Mouse (Mus musculus) lung, postnatal 0 days (tissue): ENCODE results near the gene Gm20388. TPM values are rescaled to one million over a fixed set of nuclear protein-coding genes. Genes with fewer than 3 reads are reported as not detected.

Experiments used
- ATAC-seq: fragments of 200-750 bp; cut with Nextera tagmentation; 2 replicates; pipeline ENCODE4 v1.8.0; 2017; ENCODE audit warnings: moderate library complexity
- DNase-seq: peaks from one replicate; pipeline ENCODE4 v3.0.0-alpha.2; 2016; ENCODE audit warnings: low spot score
- H3K27ac ChIP-seq: fragments of 300-500 bp; sonication (generic); 2 replicates; pipeline ENCODE4 v1.5.1; 2014; ENCODE audit warnings: antibody characterized with exemption, mild to moderate bottlenecking, low read length, mixed read lengths
- H3K27me3 ChIP-seq: fragments of 300-500 bp; sonication (generic); replicated peaks from 2 replicates; pipeline ENCODE4 v1.6.1; 2014; ENCODE audit warnings: low read length, mixed read lengths; ENCODE audit not compliant: insufficient read depth
- H3K36me3 ChIP-seq: fragments of 300-500 bp; sonication (generic); 2 replicates; pipeline ENCODE4 v1.6.1; 2014; ENCODE audit warnings: low read length, mixed read lengths; ENCODE audit not compliant: insufficient read depth
- H3K4me1 ChIP-seq: fragments of 300-500 bp; sonication (generic); 2 replicates; pipeline ENCODE4 v1.6.1; 2014; ENCODE audit warnings: antibody characterized with exemption, low read depth, low read length, mixed read lengths; ENCODE audit not compliant: insufficient read depth
- H3K4me2 ChIP-seq: fragments of 300-500 bp; sonication (generic); replicated peaks from 2 replicates; pipeline ENCODE4 v1.6.1; 2014; ENCODE audit warnings: low read depth, mild to moderate bottlenecking, low read length, moderate library complexity, mixed read lengths
- H3K4me3 ChIP-seq: fragments of 300-500 bp; sonication (generic); 2 replicates; pipeline ENCODE4 v1.5.1; 2014; ENCODE audit warnings: low read depth, low read length
- H3K9ac ChIP-seq: fragments of 300-500 bp; sonication (generic); replicated peaks from 2 replicates; pipeline ENCODE4 v1.6.1; 2014; ENCODE audit warnings: low read depth, mild to moderate bottlenecking
- H3K9me3 ChIP-seq: fragments of 300-500 bp; sonication (generic); 2 replicates; pipeline ENCODE4 v1.6.1; 2016; ENCODE audit warnings: low read length, mixed read lengths
- CTCF ChIP-seq: IDR thresholded peaks from 2 replicates; pipeline ENCODE4 v1.5.1; 2016; ENCODE audit warnings: antibody characterized with exemption, mild to moderate bottlenecking
- EP300 ChIP-seq: IDR thresholded peaks from 2 replicates; pipeline ENCODE4 v1.6.1; 2016; ENCODE audit warnings: antibody characterized with exemption, mild to moderate bottlenecking, control low read depth
- WGBS: fragments of 180-500 bp; shearing (Covaris S2); extraction: QIAGEN DNeasy Blood & Tissue Kit; methylation state at CpG from one replicate; pipeline ENCODE4 v1.1.7; 2014; 5-methylcytosine and 5-hydroxymethylcytosine counted together
- polyA plus RNA-seq: library from polyadenylated mRNA; unstranded; fragments of >200 nt; fragmentation: Nextera tagmentation; extraction: Ambion mirVana; gene quantifications from 2 replicates; pipeline ENCODE4 v1.2.1, GENCODE M21; 2015

The Gm20388 gene
- polyA plus RNA-seq, 1 experiment from 2014 or later, result not detected

DNA sequence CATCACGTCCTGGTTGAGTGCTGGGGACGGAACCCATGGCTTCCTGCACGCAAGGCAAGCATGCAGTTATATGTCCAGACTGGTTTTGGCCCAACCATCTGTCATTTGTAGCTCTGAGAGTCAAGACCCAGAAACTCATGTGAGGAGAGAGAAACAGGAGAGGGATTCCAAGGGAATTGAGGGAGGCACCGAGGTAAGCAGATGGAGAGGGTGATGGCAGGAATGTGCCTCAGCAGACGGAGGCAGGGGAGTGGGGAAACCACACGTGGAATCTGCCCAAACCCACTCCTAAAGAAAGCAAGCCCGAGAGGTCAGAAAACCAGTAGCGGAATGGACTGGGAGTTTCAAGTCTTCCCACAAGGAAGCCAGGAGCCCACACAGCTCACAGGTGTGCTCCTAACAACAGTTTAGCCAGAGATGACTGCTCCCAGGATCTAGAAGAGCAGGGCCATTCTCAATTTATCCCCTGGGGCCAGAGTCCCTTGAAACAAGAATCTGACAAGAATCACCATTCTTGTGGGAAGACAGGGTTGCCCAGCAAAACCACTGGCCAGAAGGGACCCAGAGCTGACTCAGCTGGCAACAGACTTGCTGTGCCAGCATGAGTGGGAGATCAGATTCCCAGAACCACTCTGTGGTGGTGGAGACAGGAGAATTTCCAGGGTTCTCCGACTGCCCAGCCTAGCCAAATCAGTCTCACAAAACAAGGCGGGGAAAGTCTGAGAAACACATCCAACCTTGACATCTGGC, 1772.6 kb downstream of the Gm20388 start:
- DNase-seq, result no peak
- TF ChIP-seq CTCF (no peak), EP300 (no peak)

DNA sequence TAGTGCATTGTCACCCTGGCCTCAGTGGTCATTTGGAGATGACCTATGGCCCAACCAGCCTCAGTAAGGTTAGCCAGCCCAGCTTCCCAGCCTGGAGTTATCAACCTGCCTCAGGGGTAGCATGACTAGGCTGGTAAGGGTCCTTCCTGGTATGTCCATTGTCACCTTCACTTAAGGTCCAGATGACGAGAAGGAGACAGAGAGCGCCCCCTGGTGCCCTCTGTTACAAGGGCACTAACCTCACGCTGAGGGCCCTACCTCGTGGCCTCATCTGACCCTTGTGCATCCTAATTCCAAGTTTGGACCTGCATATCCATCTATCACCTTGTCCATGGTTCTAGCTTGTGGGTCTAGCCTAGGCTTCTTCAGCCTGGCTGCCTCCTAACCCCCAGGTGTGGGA, 1774.8 kb downstream of the Gm20388 start:
- ATAC-seq (no peak), DNase-seq (peak; percentile 68)
- no peaks in the 10 kb centered on the region for H3K9me3 ChIP-seq
- WGBS, result 9% methylated on average over 4 of the region's 4 CpGs
- H3K27me3 ChIP-seq, result no peaks in the 10 kb centered on the region
- no peaks in the 10 kb centered on the region for H3K36me3 ChIP-seq
- TF ChIP-seq CTCF, result peak; percentile 93
- TF ChIP-seq EP300, result no peak
- H3K4me2 ChIP-seq, result no peak overlapping the region
- no peaks in the 10 kb centered on the region for H3K4me1 ChIP-seq
- H3K4me3 ChIP-seq, result no peak overlapping the region
- H3K9ac ChIP-seq, result no peak overlapping the region
- no peak overlapping the region for H3K27ac ChIP-seq

More for the DNA sequence above, 1772.6 kb downstream of the Gm20388 start:
- no peak for ATAC-seq
- WGBS, result 60% methylated on average over 10 of the region's 10 CpGs
- H3K9me3 ChIP-seq, result no peaks in the 10 kb centered on the region
- H3K27ac ChIP-seq, result no peak overlapping the region
- H3K27me3 ChIP-seq, result no peaks in the 10 kb centered on the region
- no peaks in the 10 kb centered on the region for H3K36me3 ChIP-seq
- no peaks in the 10 kb centered on the region for H3K4me1 ChIP-seq
- H3K4me3 ChIP-seq, result no peak overlapping the region
- H3K4me2 ChIP-seq, result no peak overlapping the region
- H3K9ac ChIP-seq, result no peak overlapping the region

DNA sequence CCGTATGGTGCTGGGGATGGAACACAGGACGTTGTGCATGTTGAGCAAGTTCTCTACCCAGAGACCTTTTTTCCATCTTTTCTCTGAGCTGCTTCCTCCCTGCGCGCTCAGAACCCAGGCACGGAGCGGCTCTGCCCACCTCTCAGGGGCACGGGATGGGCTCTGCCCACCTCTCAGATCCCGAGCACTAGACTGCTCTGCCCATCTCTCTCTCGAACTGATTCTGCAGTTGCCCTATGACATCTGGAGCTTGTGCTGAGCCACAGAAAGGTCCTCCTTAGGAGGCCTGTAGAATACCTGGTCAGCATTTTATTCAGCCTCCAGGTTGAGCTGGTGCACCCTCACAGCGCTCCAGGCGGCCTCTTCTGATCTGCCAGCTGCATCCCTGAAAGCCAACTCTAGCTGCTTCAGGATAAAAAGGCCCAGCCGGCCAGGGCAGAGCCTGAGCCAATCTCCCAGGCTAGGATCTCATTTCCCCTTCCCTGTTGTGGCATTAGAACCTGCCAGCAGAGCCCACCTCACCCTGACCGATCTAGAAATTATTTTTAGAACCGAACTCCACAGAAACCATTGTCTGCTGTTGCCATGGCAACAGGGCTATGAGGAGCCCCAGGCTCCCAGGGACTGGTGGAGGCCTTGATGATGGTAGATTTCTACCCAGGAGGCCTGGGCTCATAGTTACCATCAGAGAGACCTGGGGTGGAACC, 1777.0 kb downstream of the Gm20388 start:
- H3K36me3 ChIP-seq, result no peaks in the 10 kb centered on the region
- no peak for ATAC-seq
- no peak overlapping the region for H3K4me3 ChIP-seq
- no peak overlapping the region for H3K9ac ChIP-seq
- TF ChIP-seq CTCF, result no peak
- no peak for TF ChIP-seq EP300
- 60% methylated on average over 14 of the region's 14 CpGs for WGBS
- H3K27ac ChIP-seq, result no peak overlapping the region
- H3K4me2 ChIP-seq, result no peak overlapping the region
- H3K9me3 ChIP-seq, result no peaks in the 10 kb centered on the region
- no peaks in the 10 kb centered on the region for H3K4me1 ChIP-seq
- no peak for DNase-seq
- no peaks in the 10 kb centered on the region for H3K27me3 ChIP-seq

DNA sequence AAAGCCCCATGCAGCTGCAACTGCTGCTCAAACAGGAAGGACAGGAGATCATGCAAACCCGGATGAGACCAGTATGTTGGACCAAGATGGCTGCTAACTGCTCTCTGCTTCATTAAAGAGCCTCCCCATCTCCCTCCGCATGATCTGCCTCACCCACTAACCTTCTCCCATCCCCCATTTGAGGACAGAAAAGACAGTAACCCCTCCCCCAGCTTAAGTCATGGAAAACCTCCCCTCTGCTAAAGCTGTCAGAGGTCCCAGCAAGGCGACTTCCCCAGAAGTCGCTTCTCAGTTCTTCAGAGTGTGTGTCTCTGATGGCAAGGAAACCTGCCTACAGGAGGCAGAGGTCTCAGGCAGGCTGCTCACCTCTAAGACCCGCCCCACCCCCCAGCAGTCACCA, 1777.9 kb downstream of the Gm20388 start:
- TF ChIP-seq EP300, result no peak
- no peak for TF ChIP-seq CTCF
- Histone ChIP-seq H3K36me3 (no peaks in the 10 kb centered on the region), H3K9ac (no peak overlapping the region), H3K27me3 (no peaks in the 10 kb centered on the region), H3K9me3 (no peaks in the 10 kb centered on the region), H3K4me3 (no peak overlapping the region), H3K4me2 (no peak overlapping the region), H3K4me1 (no peaks in the 10 kb centered on the region), H3K27ac (no peak overlapping the region)
- ATAC-seq, result no peak
- no peak for DNase-seq
- WGBS, result 29% methylated on average over 5 of the region's 5 CpGs

DNA sequence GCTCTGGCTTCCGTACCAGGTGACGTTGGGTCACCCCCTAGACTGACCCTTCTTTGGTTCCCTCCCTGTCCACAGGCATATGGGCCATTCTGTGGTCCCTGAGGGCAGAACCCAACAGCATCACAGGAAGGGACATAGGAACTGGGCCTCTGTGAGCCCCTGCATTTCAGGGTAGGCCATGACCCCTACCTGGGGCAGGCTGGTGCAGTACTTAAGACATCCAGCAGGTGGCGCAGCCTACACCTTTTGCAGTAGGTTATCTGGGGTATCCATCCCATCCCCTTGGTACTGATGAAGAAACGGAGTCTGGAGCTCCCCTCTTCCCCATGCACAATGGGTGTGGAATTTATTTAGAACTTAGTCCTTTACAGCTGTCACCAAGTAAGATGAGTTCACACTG, 1783.8 kb downstream of the Gm20388 start:
- no peak overlapping the region for H3K27ac ChIP-seq
- no peaks in the 10 kb centered on the region for H3K27me3 ChIP-seq
- TF ChIP-seq EP300 (no peak), CTCF (peak; percentile 84)
- H3K4me1 ChIP-seq, result no peaks in the 10 kb centered on the region
- no peak overlapping the region for H3K4me2 ChIP-seq
- no peak overlapping the region for H3K4me3 ChIP-seq
- H3K9ac ChIP-seq, result no peak overlapping the region
- no peaks in the 10 kb centered on the region for H3K36me3 ChIP-seq
- DNase-seq, result no peak
- H3K9me3 ChIP-seq, result no peaks in the 10 kb centered on the region
- ATAC-seq, result no peak
- 51% methylated on average over 4 of the region's 4 CpGs for WGBS

DNA sequence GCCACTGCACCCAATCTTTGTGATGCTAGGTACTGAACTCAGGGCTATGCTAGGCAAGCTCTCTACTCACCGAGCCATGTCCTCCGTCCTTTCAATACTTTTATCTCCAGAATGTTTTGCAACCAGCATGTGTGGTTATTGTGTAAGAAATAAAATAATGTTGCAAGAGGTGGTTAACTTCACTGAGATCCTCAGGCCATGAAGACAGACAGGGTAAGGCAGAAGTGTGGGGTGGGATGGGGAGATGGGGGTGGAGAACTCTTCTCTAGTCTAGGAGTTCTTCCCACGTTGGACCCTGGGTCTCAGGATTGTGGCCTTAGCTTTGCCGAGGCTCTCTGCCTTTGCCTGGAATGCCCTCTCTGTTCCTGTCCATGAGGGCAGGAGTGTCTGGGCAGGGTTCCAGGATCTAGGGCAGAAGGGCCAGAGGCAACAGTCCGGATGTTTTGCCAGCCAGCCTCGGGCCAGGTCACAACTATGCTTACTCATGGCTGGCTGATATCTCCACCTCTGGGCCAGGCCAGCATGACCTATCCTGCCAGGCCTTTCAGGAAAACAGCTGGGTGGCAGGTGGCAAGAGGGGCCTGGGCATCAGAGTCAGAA, 1785.0 kb downstream of the Gm20388 start:
- H3K4me1 ChIP-seq, result no peaks in the 10 kb centered on the region
- ATAC-seq, result peak; percentile 60
- no peak overlapping the region for H3K27ac ChIP-seq
- H3K4me3 ChIP-seq, result no peak overlapping the region
- DNase-seq, result peak; percentile 79
- H3K4me2 ChIP-seq, result no peak overlapping the region
- WGBS, result 37% methylated on average over 6 of the region's 6 CpGs
- H3K9me3 ChIP-seq, result no peaks in the 10 kb centered on the region
- no peak for TF ChIP-seq CTCF
- TF ChIP-seq EP300, result 0 out of 2 replicates have a peak, but pooled peaks have one; percentile 28
- H3K9ac ChIP-seq, result no peak overlapping the region
- no peaks in the 10 kb centered on the region for H3K27me3 ChIP-seq
- no peaks in the 10 kb centered on the region for H3K36me3 ChIP-seq
